In the genomic region with DNA sequence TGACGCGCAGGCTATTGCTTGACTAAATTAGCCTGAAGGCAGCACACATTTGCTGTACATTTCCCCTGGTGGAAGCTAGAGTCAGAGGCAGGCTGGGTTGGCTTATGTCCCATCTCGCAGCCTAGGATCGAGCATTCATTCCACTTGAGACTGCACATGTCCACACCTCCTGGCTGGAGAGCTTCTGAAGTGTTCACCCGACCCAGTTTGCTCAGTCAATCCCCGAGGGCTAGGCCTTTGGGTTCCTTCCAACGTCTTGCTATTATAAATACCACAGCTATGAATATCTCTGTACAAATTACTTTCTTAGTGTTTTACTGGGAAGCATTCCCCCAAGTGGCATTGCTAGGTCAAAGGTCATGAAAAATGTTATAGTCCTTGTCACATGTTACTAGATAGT, we compare ENCODE assay signal across 10 mouse cellular contexts. TPM values are rescaled to one million over a fixed set of nuclear protein-coding genes. Genes with fewer than 3 reads are reported as not detected.
DNase-seq lines count a peak whose midpoint lies in the region; ATAC-seq and TF ChIP-seq lines count a peak whose summit lies in the region.
"Had no signal": no experiment of that assay in that cellular context is flagged by ENCODE, and none has a peak within 500 bp of the region (broad histone marks: within the 10 kb centered on the region; RNA-seq: fewer than 3 reads in every experiment).

No protein-coding gene starts in this region.

- 74% methylated on average over 7 of the region's 7 CpGs for WGBS in neural tube, embryonic 14.5 days
- 78% methylated on average over 7 of the region's 7 CpGs for whole genome bisulfite sequencing in neural tube, embryonic 15.5 days
- 88% methylated on average over 7 of the region's 7 CpGs for WGBS in forebrain, embryonic 13.5 days

- ATAC-seq in neural tube, embryonic 14.5 days (ENCODE audit: low read depth): peak; percentile 25; the same call in 1 of the 2 replicates
- ATAC-seq in neural tube, embryonic 15.5 days (ENCODE audit: low FRiP score): no peak
- no peak for ATAC-seq in forebrain, embryonic 13.5 days
- ATAC-seq: intestine, embryonic 16.5 days had no signal

- peak; percentile 85 for DNase-seq in gastrocnemius, adult 2 months
- DNase-seq in heart, postnatal 4 days: peak; percentile 59
- peak; percentile 71 to 87 for DNase-seq in lung, postnatal 4 days
- DNase-seq in left cerebral cortex, postnatal 10 days (ENCODE audit: extremely low spot score in 1 of 2, low spot score in 2 of 2): no peak

- H3K27me3 ChIP-seq in neural tube, embryonic 14.5 days (ENCODE audit: control insufficient read depth, insufficient read depth, low read length): no peaks in the 10 kb centered on the region
- no peaks in the 10 kb centered on the region for H3K27me3 ChIP-seq in neural tube, embryonic 15.5 days (replicated peaks)
- no peaks in the 10 kb centered on the region for H3K27me3 ChIP-seq in forebrain, embryonic 13.5 days
- H3K27me3 ChIP-seq: embryonic facial prominence, embryonic 13.5 days; limb, embryonic 13.5 days had no signal

- no peaks in the 10 kb centered on the region for H3K4me1 ChIP-seq in neural tube, embryonic 14.5 days (ENCODE audit: control insufficient read depth, insufficient read depth, low read length)
- H3K4me1 ChIP-seq in neural tube, embryonic 15.5 days: no peaks in the 10 kb centered on the region
- H3K4me1 ChIP-seq in forebrain, embryonic 13.5 days: no peaks in the 10 kb centered on the region
- H3K4me1 ChIP-seq: embryonic facial prominence, embryonic 13.5 days; limb, embryonic 13.5 days had no signal

- no peak overlapping the region for H3K27ac ChIP-seq in neural tube, embryonic 14.5 days (ENCODE audit: low read depth, low read length)
- H3K27ac ChIP-seq in neural tube, embryonic 15.5 days (replicated peaks): no peak overlapping the region
- H3K27ac ChIP-seq in gastrocnemius, adult 2 months: peak overlapping the region; percentile 64
- H3K27ac ChIP-seq in forebrain, embryonic 13.5 days: no peak overlapping the region
- H3K27ac ChIP-seq: embryonic facial prominence, embryonic 13.5 days; limb, embryonic 13.5 days had no signal

- intact Hi-C loops in gastrocnemius, adult 2 months (cut with DNase I): no loop called here
- intact Hi-C loops in left cerebral cortex, postnatal 10 days (cut with DNase I): no loop called here

- H3K9ac ChIP-seq in neural tube, embryonic 14.5 days (replicated peaks; ENCODE audit: low read depth, low read length): no peak overlapping the region
- H3K9ac ChIP-seq in neural tube, embryonic 15.5 days (replicated peaks): no peak overlapping the region
- no peak overlapping the region for H3K9ac ChIP-seq in forebrain, embryonic 13.5 days
- H3K9ac ChIP-seq: embryonic facial prominence, embryonic 13.5 days; limb, embryonic 13.5 days had no signal

- H3K9me3 ChIP-seq in neural tube, embryonic 14.5 days (ENCODE audit: control insufficient read depth, low read length): no peaks in the 10 kb centered on the region
- no peaks in the 10 kb centered on the region for H3K9me3 ChIP-seq in neural tube, embryonic 15.5 days (replicated peaks)
- no peaks in the 10 kb centered on the region for H3K9me3 ChIP-seq in forebrain, embryonic 13.5 days (replicated peaks)
- H3K9me3 ChIP-seq: embryonic facial prominence, embryonic 13.5 days; limb, embryonic 13.5 days had no signal

- no peaks in the 10 kb centered on the region for H3K36me3 ChIP-seq in neural tube, embryonic 14.5 days (ENCODE audit: control insufficient read depth, insufficient read depth, low read length)
- no peaks in the 10 kb centered on the region for H3K36me3 ChIP-seq in neural tube, embryonic 15.5 days
- H3K36me3 ChIP-seq in forebrain, embryonic 13.5 days (ENCODE audit: poor library complexity, severe bottlenecking): no peaks in the 10 kb centered on the region
- H3K36me3 ChIP-seq: embryonic facial prominence, embryonic 13.5 days; limb, embryonic 13.5 days had no signal

- peak; percentile 26; the same call in 1 of the 2 replicates for TF ChIP-seq CTCF in gastrocnemius, adult 2 months (IDR thresholded peaks at IDR 0.05)

- no peak overlapping the region for H3K4me2 ChIP-seq in neural tube, embryonic 14.5 days (ENCODE audit: low read depth, low read length)
- no peak overlapping the region for H3K4me2 ChIP-seq in neural tube, embryonic 15.5 days
- H3K4me2 ChIP-seq in forebrain, embryonic 13.5 days: no peak overlapping the region
- H3K4me2 ChIP-seq: embryonic facial prominence, embryonic 13.5 days; limb, embryonic 13.5 days had no signal

- H3K4me3 ChIP-seq in neural tube, embryonic 14.5 days (ENCODE audit: low read depth, low read length): no peak overlapping the region
- no peak overlapping the region for H3K4me3 ChIP-seq in neural tube, embryonic 15.5 days (replicated peaks)
- no peak overlapping the region for H3K4me3 ChIP-seq in gastrocnemius, adult 2 months
- H3K4me3 ChIP-seq in forebrain, embryonic 13.5 days: no peak overlapping the region
- H3K4me3 ChIP-seq: embryonic facial prominence, embryonic 13.5 days; limb, embryonic 13.5 days had no signal

RNA-seq across cellular contexts. Expression of gene Tub, which starts 43.1 kb away (rescaled TPM):
- 38.4 and 50.3 TPM in 2 replicates for polyA plus RNA-seq in neural tube, embryonic 14.5 days (2014; fragmentation: Nextera tagmentation; extraction: Ambion mirVana)
- polyA plus RNA-seq in neural tube, embryonic 15.5 days (2015; fragmentation: Nextera tagmentation; extraction: Ambion mirVana): 29.8 and 37.6 TPM in 2 replicates
- total RNA-seq in gastrocnemius, adult 2 months (2021): under 1 TPM; 0.41 to 0.67 TPM
- under 1 TPM; 0.81 to 0.83 TPM for total RNA-seq in heart, postnatal 4 days (2021)
- 27.1 and 31.5 TPM in 2 replicates for polyA plus RNA-seq in forebrain, embryonic 13.5 days (2015; fragmentation: Nextera tagmentation; extraction: Ambion mirVana)
- 100 to 1,000 TPM; 161 to 169 TPM for total RNA-seq in left cerebral cortex, postnatal 10 days (2021)

RNA-seq across cellular contexts. Expression of gene Eif3f, which starts 59.0 kb away (rescaled TPM):
- polyA plus RNA-seq in neural tube, embryonic 14.5 days (2014; fragmentation: Nextera tagmentation; extraction: Ambion mirVana): 81.2 and 84.4 TPM in 2 replicates
- polyA plus RNA-seq in neural tube, embryonic 15.5 days (2015; fragmentation: Nextera tagmentation; extraction: Ambion mirVana): 70.0 and 75.9 TPM in 2 replicates
- total RNA-seq in gastrocnemius, adult 2 months (2021): 100 to 1,000 TPM; 122 to 125 TPM
- 100 to 1,000 TPM; 126 to 127 TPM for total RNA-seq in heart, postnatal 4 days (2021)
- 84.0 and 84.5 TPM in 2 replicates for polyA plus RNA-seq in forebrain, embryonic 13.5 days (2015; fragmentation: Nextera tagmentation; extraction: Ambion mirVana)
- 100 to 1,000 TPM; 116 to 122 TPM for total RNA-seq in left cerebral cortex, postnatal 10 days (2021)

Comparison
In these comparisons a context has a peak if more than half of its experiments do, and no peak if none do; other contexts are left out.
1. DNase-seq: peak in gastrocnemius, adult 2 months (single experiment), heart, postnatal 4 days (single experiment) and lung, postnatal 4 days (2 of 2); none in left cerebral cortex, postnatal 10 days (0 of 2).
2. RNA of gene Tub, which starts 43.1 kb away (total RNA-seq): 161 to 169 TPM in left cerebral cortex, postnatal 10 days; 0.81 to 0.83 TPM in heart, postnatal 4 days and 0.41 to 0.67 TPM in gastrocnemius, adult 2 months; every median in the first group is over 10 times any median in the second.